Mouse (Mus musculus) bone marrow macrophage, adult 2 months (primary cell): ENCODE data around the gene Aldh16a1.

Experiments used
- CTCF ChIP-seq: IDR thresholded peaks from 2 replicates; pipeline ENCODE4 v1.5.1; 2012; ENCODE audit warnings: low read depth, mild to moderate bottlenecking, low read length, moderate library complexity
- POLR2A ChIP-seq: IDR thresholded peaks from 2 replicates; pipeline ENCODE4 v1.6.1; 2012; ENCODE audit warnings: mild to moderate bottlenecking, low read depth, low read length, borderline replicate concordance

GRCm38 (mm10) chr7:45131850-45132249 lies 22.5 kb downstream of the Aldh16a1 start:
- no peak for TF ChIP-seq CTCF
- no peak for TF ChIP-seq POLR2A
